Mouse (Mus musculus) stomach, embryonic 14.5 days (tissue): ENCODE results near the gene Tmem214. TPM values are rescaled to one million over a fixed set of nuclear protein-coding genes. Genes with fewer than 3 reads are reported as not detected.

Experiments
- ATAC-seq: fragments of 200-750 bp; cut with Nextera tagmentation; 2 replicates; pipeline ENCODE4 v1.8.0; 2017; ENCODE audit warnings: low read depth, moderate TSS enrichment; ENCODE audit not compliant: insufficient number of reproducible peaks, insufficient read depth, low FRiP score
- H3K27ac ChIP-seq: fragments of 300-500 bp; sonication (generic); 2 replicates; pipeline ENCODE4 v1.5.1; 2014; ENCODE audit warnings: mild to moderate bottlenecking, low read length, moderate library complexity, mixed read lengths
- H3K27me3 ChIP-seq: fragments of 300-500 bp; sonication (generic); 2 replicates; pipeline ENCODE4 v1.6.1; 2014; ENCODE audit warnings: low read length, control low read depth, mixed read lengths; ENCODE audit not compliant: control insufficient read depth, insufficient read depth
- H3K36me3 ChIP-seq: fragments of 300-500 bp; sonication (generic); 2 replicates; pipeline ENCODE4 v1.6.1; 2014; ENCODE audit warnings: mild to moderate bottlenecking, control low read depth, low read length, moderate library complexity, mixed read lengths; ENCODE audit not compliant: control insufficient read depth, insufficient read depth
- H3K4me1 ChIP-seq: fragments of 300-500 bp; sonication (generic); 2 replicates; pipeline ENCODE4 v1.6.1; 2014; ENCODE audit warnings: low read length, control low read depth, mixed read lengths; ENCODE audit not compliant: control insufficient read depth, insufficient read depth
- H3K4me2 ChIP-seq: fragments of 300-500 bp; sonication (generic); replicated peaks from 2 replicates; pipeline ENCODE4 v1.6.1; 2014; ENCODE audit warnings: low read depth, low read length, control low read depth
- H3K4me3 ChIP-seq: fragments of 300-500 bp; sonication (generic); 2 replicates; pipeline ENCODE4 v1.5.1; 2014; ENCODE audit warnings: low read depth, low read length, control low read depth
- H3K9ac ChIP-seq: fragments of 300-500 bp; sonication (generic); replicated peaks from 2 replicates; pipeline ENCODE4 v1.6.1; 2014; ENCODE audit warnings: low read depth, mild to moderate bottlenecking, control low read depth, low read length, moderate library complexity, mixed read lengths
- H3K9me3 ChIP-seq: fragments of 300-500 bp; sonication (generic); 2 replicates; pipeline ENCODE4 v1.6.1; 2016; ENCODE audit warnings: low read depth, low read length, control low read depth; ENCODE audit not compliant: control insufficient read depth
- WGBS: fragments of 180-500 bp; shearing (Covaris S2); extraction: QIAGEN DNeasy Blood & Tissue Kit; methylation state at CpG from one replicate; pipeline ENCODE4 v1.1.7; 2014; 5-methylcytosine and 5-hydroxymethylcytosine counted together
- polyA plus RNA-seq: library from polyadenylated mRNA; unstranded; fragments of >200 nt; fragmentation: Nextera tagmentation; extraction: Ambion mirVana; gene quantifications from 2 replicates; pipeline ENCODE4 v1.2.1, GENCODE M21; 2014

Gene Tmem214
- polyA plus RNA-seq, 1 experiment from 2014 or later = 58.6 TPM

DNA sequence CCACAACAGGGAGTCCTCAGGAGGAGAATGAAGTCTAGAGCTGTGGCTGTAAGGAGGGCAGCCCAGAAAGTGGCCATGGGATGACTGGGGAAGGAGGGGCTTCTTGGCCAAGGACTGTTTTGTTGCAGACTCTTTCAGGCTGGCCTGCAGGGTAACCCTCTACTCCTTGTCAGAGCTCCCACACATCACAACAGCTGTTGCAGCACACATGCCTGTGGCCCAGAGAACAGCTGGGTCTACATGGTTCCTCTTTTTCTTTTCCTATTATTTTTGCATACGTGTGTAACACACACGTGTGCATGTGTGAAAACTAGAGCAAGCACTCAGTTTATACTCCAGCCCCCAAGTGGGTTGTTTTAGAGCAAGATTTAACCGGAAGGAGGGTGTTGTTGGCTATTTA lies 941 bp upstream of the Tmem214 start:
- Histone ChIP-seq H3K36me3 (peaks cover 8% of the 10 kb centered on the region), H3K9me3 (no peaks in the 10 kb centered on the region), H3K27me3 (no peaks in the 10 kb centered on the region), H3K4me1 (peaks cover 6% of the 10 kb centered on the region), H3K9ac (no peak overlapping the region), H3K27ac (no peak overlapping the region), H3K4me3 (no peak overlapping the region), H3K4me2 (no peak overlapping the region)
- WGBS = 87% methylated on average over 3 of the region's 3 CpGs
- no peak for ATAC-seq

- peak overlapping the region; percentile 44; the same call in 1 of the 2 replicates for H3K27ac ChIP-seq
- 0 out of 2 replicates have a peak overlapping the region, but pooled peaks have one; percentile 25 for H3K9ac ChIP-seq
- H3K4me2 ChIP-seq = peak overlapping the region; percentile 59
- H3K4me1 ChIP-seq = peaks cover 6% of the 10 kb centered on the region
- 20% methylated on average over 9 of the region's 9 CpGs for WGBS
- H3K36me3 ChIP-seq = peaks cover 29% of the 10 kb centered on the region
- H3K9me3 ChIP-seq = no peaks in the 10 kb centered on the region
- ATAC-seq = no peak
- peak overlapping the region; percentile 94 for H3K4me3 ChIP-seq
- H3K27me3 ChIP-seq = no peaks in the 10 kb centered on the region
These were observed 1.2 kb downstream of the Tmem214 start for GRCm38 (mm10) chr5:30868981-30869380.

DNA sequence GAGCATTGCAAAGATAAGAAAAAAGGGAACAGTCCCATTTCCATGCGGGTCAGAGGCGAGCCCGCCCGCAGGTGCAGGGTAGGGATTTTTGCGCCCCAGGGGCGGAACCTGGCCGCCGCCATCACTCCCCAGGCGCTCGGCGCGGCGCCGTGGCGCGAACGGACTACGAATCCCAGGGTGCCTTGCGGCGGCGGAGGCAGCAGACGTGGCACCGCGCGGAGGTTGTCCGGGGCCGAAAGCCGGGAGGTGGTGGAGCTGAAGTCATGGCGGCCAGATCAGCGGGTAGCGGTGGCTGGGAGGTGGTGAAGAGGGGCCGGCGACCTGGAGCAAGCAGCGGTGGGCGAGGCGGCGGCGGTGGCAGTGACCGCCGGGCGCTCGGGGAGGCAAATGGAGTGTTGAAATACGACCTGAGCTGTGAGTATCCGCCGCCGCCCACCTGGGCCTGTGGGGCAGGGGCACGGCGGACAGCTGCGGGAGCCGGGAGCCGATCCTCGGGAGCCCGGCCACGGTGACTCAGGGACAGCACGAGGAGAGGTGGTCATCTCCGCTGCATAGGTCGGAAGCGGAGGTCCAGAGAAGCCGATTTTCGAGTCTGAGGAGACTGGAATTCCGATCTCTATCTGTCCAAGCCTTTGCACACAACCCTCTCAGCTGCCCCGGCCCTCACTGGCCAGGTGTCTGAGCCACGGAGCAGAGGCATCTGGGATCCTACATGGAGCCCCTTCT lies 1.8 kb downstream of the Tmem214 start:
- Histone ChIP-seq H3K27me3 (no peaks in the 10 kb centered on the region), H3K4me2 (peak overlapping the region; percentile 59), H3K27ac (peak overlapping the region; percentile 71; the same call in 1 of the 2 replicates), H3K4me3 (peak overlapping the region; percentile 94), H3K9ac (peak overlapping the region; percentile 87), H3K36me3 (peaks cover 35% of the 10 kb centered on the region), H3K9me3 (no peaks in the 10 kb centered on the region), H3K4me1 (peaks cover 6% of the 10 kb centered on the region)
- whole genome bisulfite sequencing = under 1% methylated on average over 63 of the region's 63 CpGs
- peak; percentile 93 for ATAC-seq

DNA sequence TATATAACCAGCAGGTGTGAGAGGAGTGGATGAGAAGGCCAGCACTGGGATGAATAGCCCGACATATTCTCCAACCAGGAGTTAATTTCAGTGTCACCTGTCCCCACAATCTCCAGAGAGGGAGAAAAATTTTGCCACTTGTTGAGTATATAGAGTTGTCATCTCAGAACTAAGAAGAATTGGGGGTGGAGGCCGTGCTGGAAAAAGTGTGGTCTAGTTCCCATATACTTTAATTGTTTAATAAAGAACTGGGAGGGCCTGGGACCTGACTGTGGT lies 2.3 kb downstream of the Tmem214 start:
- Histone ChIP-seq H3K4me2 (peak overlapping the region; percentile 59), H3K27me3 (no peaks in the 10 kb centered on the region), H3K4me1 (peaks cover 6% of the 10 kb centered on the region), H3K4me3 (peak overlapping the region; percentile 94), H3K9me3 (no peaks in the 10 kb centered on the region), H3K36me3 (peaks cover 40% of the 10 kb centered on the region), H3K27ac (peak overlapping the region; percentile 71; the same call in 1 of the 2 replicates), H3K9ac (peak overlapping the region; percentile 87)
- no peak for ATAC-seq
- WGBS = 17% methylated on average over 2 of the region's 2 CpGs

- 94% methylated on average over 9 of the region's 9 CpGs for WGBS
- Histone ChIP-seq H3K36me3 (peaks cover 61% of the 10 kb centered on the region), H3K4me3 (no peak overlapping the region), H3K9me3 (no peaks in the 10 kb centered on the region), H3K9ac (no peak overlapping the region), H3K4me2 (no peak overlapping the region), H3K27ac (no peak overlapping the region), H3K4me1 (peaks cover 6% of the 10 kb centered on the region), H3K27me3 (no peaks in the 10 kb centered on the region)
- no peak for ATAC-seq
These were observed 4.8 kb downstream of the Tmem214 start for GRCm38 (mm10) chr5:30872574-30872973.

GRCm38 (mm10) chr5:30874365-30874764 lies 6.6 kb downstream of the Tmem214 start:
- H3K27me3 ChIP-seq = no peaks in the 10 kb centered on the region
- H3K27ac ChIP-seq = no peak overlapping the region
- H3K9me3 ChIP-seq = no peaks in the 10 kb centered on the region
- H3K4me2 ChIP-seq = no peak overlapping the region
- peaks cover 65% of the 10 kb centered on the region for H3K36me3 ChIP-seq
- no peak overlapping the region for H3K9ac ChIP-seq
- peaks cover 6% of the 10 kb centered on the region for H3K4me1 ChIP-seq
- WGBS = 88% methylated on average over 7 of the region's 7 CpGs
- no peak overlapping the region for H3K4me3 ChIP-seq
- no peak for ATAC-seq

DNA sequence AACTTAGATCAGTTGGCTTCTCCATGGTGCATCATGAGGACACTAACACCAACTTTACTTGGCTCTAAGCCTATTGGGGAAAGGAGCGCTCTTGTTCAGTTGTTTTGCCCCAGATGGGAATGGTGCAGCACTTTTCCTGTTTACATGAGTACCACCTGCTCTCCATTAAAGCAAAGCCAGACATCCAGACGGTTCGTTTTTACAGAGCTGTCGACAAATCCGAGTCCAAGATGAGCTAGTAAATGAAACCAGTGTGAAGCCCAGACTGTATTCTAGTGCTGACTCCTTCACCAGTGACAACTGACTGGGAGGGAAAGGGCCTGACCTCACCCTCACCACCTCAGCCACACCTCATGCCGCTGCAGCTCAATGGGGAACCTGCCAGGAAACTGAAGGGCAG lies 10.8 kb downstream of the Tmem214 start:
- ATAC-seq = no peak
- Histone ChIP-seq H3K27ac (peak overlapping the region; percentile 48), H3K4me2 (no peak overlapping the region)

GRCm38 (mm10) chr5:30879347-30879943 lies 11.6 kb downstream of the Tmem214 start:
- Histone ChIP-seq H3K27me3 (no peaks in the 10 kb centered on the region), H3K4me2 (no peak overlapping the region), H3K4me1 (no peaks in the 10 kb centered on the region), H3K36me3 (peaks cover 31% of the 10 kb centered on the region), H3K9me3 (no peaks in the 10 kb centered on the region), H3K4me3 (no peak overlapping the region), H3K9ac (no peak overlapping the region), H3K27ac (no peak overlapping the region; the same call in 1 of the 2 replicates)
- peak; percentile 11; the same call in 1 of the 2 replicates for ATAC-seq
- WGBS = 67% methylated on average over 5 of the region's 5 CpGs

More for the DNA sequence above, 10.8 kb downstream of the Tmem214 start:
- WGBS = 32% methylated on average over 6 of the region's 6 CpGs
- Histone ChIP-seq H3K4me3 (no peak overlapping the region), H3K36me3 (peaks cover 40% of the 10 kb centered on the region), H3K9ac (no peak overlapping the region), H3K4me1 (no peaks in the 10 kb centered on the region), H3K9me3 (no peaks in the 10 kb centered on the region), H3K27me3 (no peaks in the 10 kb centered on the region)
